Mouse (Mus musculus): ENCODE measurements at regions not wholly inside any gene's neighbourhood (a gene's known extent, or its start where the extent isn't known, plus 50 kb on each side); places are given as distances from the start of the nearest gene placed in this dataset.

DNA sequence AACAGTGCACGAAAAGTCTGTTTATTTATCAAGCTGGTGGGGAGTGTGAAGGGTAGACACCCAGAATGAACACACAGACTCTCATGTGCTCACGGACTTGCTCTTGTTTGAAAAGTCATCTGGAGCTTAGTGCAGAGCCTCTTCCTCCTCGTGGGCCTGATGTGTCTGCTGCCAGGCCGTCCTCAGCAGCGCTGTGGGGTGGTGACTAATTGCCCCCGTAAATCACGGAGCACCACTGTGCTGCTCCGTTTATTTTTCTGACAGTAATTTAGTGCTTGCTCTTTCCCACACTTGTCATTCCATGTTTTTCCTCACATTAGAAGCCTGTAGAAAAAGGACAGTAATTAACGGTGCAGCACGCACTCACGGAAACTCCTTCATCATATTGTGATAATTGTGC lies 51.2 kb upstream of the Gm17304 start:
- peaks cover 38% of the 10 kb centered on the region for H3K4me1 ChIP-seq
- 34% methylated on average over 11 of the region's 11 CpGs for whole genome bisulfite sequencing
- H3K9ac ChIP-seq = no peak overlapping the region
- H3K27ac ChIP-seq = no peak overlapping the region
- no peak overlapping the region for H3K4me3 ChIP-seq (replicated peaks)
- ATAC-seq (ENCODE audit: low FRiP score) = peak; percentile 21; the same call in 1 of the 2 replicates
- H3K27me3 ChIP-seq = peaks cover 73% of the 10 kb centered on the region
- H3K36me3 ChIP-seq (replicated peaks) = no peaks in the 10 kb centered on the region
- H3K9me3 ChIP-seq = no peaks in the 10 kb centered on the region
- no peak overlapping the region for H3K4me2 ChIP-seq

- WGBS = 80% methylated on average over 6 of the region's 6 CpGs
- Histone ChIP-seq H3K4me1 (no peaks in the 10 kb centered on the region; the same call in 1 of the 2 replicates), H3K4me3 (replicated peaks) (no peak overlapping the region), H3K9me3 (no peaks in the 10 kb centered on the region), H3K4me2 (no peak overlapping the region), H3K36me3 (replicated peaks) (no peaks in the 10 kb centered on the region), H3K27me3 (peaks cover 29% of the 10 kb centered on the region), H3K9ac (no peak overlapping the region), H3K27ac (no peak overlapping the region)
- ATAC-seq (ENCODE audit: low FRiP score) = no peak
Measured at GRCm38 (mm10) chr5:106539286-106539685, 69.6 kb upstream of the Gm17304 start.

DNA sequence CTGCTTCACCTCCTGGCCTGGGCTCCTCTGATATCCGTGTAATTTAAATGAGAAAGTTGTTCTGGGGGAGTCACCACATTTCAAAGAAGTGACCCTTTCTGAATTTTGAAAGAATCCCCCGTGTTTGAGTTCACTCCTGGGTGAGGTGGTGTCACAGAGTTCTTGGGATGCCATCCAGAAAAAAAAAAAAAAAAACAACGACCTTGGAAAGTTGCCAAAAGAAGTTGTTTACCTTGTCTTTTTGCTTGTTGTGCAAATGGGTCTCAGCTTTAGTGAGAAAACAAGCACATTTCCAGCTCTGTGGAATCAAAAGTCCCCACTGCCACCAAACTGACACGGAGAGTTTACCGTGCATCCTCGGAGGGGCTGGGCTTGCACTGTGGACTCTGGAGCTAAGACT lies 71.7 kb upstream of the Gm17304 start:
- Histone ChIP-seq H3K9me3 (no peaks in the 10 kb centered on the region), H3K4me3 (replicated peaks) (no peak overlapping the region), H3K4me2 (no peak overlapping the region), H3K27me3 (peaks cover 22% of the 10 kb centered on the region), H3K9ac (no peak overlapping the region), H3K36me3 (replicated peaks) (no peaks in the 10 kb centered on the region), H3K27ac (no peak overlapping the region), H3K4me1 (no peaks in the 10 kb centered on the region; the same call in 1 of the 2 replicates)
- WGBS = 51% methylated on average over 6 of the region's 6 CpGs
- ATAC-seq (ENCODE audit: low FRiP score) = no peak

GRCm38 (mm10) chr5:106536068-106536467 lies 72.8 kb upstream of the Gm17304 start:
- Histone ChIP-seq H3K27ac (no peak overlapping the region), H3K36me3 (replicated peaks) (no peaks in the 10 kb centered on the region), H3K27me3 (peaks cover 22% of the 10 kb centered on the region), H3K9ac (no peak overlapping the region), H3K4me1 (no peaks in the 10 kb centered on the region; the same call in 1 of the 2 replicates), H3K9me3 (no peaks in the 10 kb centered on the region), H3K4me3 (replicated peaks) (no peak overlapping the region), H3K4me2 (no peak overlapping the region)
- 91% methylated on average over 5 of the region's 5 CpGs for WGBS
- no peak for ATAC-seq (ENCODE audit: low FRiP score)

DNA sequence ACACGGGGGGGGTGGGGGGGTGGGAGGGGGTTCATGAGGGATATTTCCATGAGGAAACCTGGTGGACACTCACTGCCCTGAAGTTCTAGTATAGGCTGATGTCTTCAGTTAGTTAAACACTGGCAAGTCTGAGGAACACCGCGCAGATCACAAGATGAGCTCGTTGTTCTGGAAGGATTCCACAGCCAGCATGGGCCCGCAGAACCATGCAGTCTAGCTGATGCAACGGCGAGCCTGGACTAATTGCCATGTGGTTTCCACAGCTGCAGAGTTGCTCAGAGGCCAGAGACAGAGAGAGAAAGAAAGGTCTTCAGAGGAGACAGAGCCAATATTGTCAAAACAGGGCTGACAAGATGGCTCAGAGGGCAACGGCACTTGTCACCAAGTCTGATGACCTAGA lies 70.8 kb upstream of the Barhl2 start:
- ATAC-seq (ENCODE audit: low FRiP score) = no peak
- H3K27ac ChIP-seq = no peak overlapping the region
- no peak overlapping the region for H3K4me2 ChIP-seq
- no peaks in the 10 kb centered on the region for H3K36me3 ChIP-seq (replicated peaks)
- WGBS = 87% methylated on average over 8 of the region's 8 CpGs
- no peak overlapping the region for H3K9ac ChIP-seq
- H3K4me3 ChIP-seq (replicated peaks) = no peak overlapping the region
- H3K9me3 ChIP-seq = no peaks in the 10 kb centered on the region
- peaks cover 8% of the 10 kb centered on the region; the same call in 1 of the 2 replicates for H3K27me3 ChIP-seq
- peaks cover 6% of the 10 kb centered on the region; the same call in 1 of the 2 replicates for H3K4me1 ChIP-seq

DNA sequence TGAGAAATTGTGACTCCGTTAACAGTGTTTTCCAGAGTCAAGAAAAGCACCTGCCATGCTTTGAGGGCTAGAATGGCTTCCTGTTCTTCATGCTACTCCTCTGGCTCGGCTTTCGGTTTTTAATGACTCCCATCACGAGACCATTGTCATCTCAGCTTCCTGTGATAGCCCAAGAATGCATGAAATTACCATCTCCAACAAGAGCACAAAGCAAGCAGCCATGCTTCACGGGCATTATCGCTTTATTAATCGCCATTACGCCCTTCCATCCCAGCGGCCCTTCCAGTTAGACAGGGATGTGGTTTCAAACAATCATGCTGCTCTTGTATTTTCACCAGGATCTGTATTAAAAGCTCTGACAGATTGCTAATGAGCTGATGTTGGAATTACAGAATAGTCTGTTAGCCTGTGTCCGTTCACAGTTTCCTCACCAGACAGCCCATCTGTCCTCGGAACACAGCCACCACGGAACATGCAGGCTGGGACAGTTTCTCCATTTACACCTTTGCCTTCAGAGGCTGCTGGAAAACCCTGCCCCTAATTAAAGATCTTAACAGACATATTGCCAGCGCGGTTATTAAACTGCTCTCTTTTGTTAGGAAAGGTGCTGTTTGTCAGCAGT lies 69.5 kb upstream of the Barhl2 start:
- peaks cover 6% of the 10 kb centered on the region; the same call in 1 of the 2 replicates for H3K4me1 ChIP-seq
- no peak overlapping the region for H3K4me2 ChIP-seq
- peaks cover 8% of the 10 kb centered on the region; the same call in 1 of the 2 replicates for H3K27me3 ChIP-seq
- H3K4me3 ChIP-seq (replicated peaks) = no peak overlapping the region
- no peak overlapping the region for H3K9ac ChIP-seq
- H3K27ac ChIP-seq = 0 out of 2 replicates have a peak overlapping the region, but pooled peaks have one; percentile 31
- ATAC-seq (ENCODE audit: low FRiP score) = peak; percentile 75; the same call in 1 of the 2 replicates
- H3K9me3 ChIP-seq = no peaks in the 10 kb centered on the region
- H3K36me3 ChIP-seq (replicated peaks) = no peaks in the 10 kb centered on the region
- WGBS = 61% methylated on average over 14 of the region's 14 CpGs

GRCm38 (mm10) chr5:106512423-106513089 lies 54.6 kb upstream of the Barhl2 start:
- Histone ChIP-seq H3K9ac (no peak overlapping the region), H3K36me3 (replicated peaks) (no peaks in the 10 kb centered on the region), H3K27me3 (peaks cover 10% of the 10 kb centered on the region; the same call in 1 of the 2 replicates), H3K4me1 (no peaks in the 10 kb centered on the region), H3K4me2 (no peak overlapping the region), H3K27ac (no peak overlapping the region), H3K4me3 (replicated peaks) (no peak overlapping the region), H3K9me3 (no peaks in the 10 kb centered on the region)
- 82% methylated on average over 7 of the region's 7 CpGs for WGBS
- ATAC-seq (ENCODE audit: low FRiP score) = no peak

DNA sequence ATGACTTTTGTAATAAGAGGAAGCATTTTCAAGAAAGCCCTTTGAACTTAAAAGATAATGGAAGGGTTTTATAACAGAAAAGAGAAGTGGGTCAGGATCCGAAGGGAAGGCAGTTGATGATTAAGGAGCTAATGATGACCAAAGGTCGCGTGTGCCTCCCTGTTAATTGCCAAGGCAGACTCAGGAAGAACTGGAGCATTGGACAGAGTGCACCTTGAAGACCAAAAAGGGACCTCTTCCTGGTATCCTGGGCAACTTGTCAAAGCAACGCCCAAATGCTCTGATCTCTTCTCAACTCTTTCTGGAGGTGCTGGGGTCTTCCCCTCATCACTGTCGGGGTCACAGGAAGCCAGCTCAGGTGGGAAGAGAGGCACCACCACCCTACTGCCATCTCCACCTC lies 49.9 kb upstream of the Barhl2 start:
- no peaks in the 10 kb centered on the region for H3K36me3 ChIP-seq (replicated peaks)
- no peaks in the 10 kb centered on the region for H3K9me3 ChIP-seq
- no peak overlapping the region for H3K9ac ChIP-seq
- peaks cover 6% of the 10 kb centered on the region for H3K4me1 ChIP-seq
- H3K4me3 ChIP-seq (replicated peaks) = no peak overlapping the region
- H3K4me2 ChIP-seq = no peak overlapping the region
- WGBS = 76% methylated on average over 5 of the region's 5 CpGs
- H3K27me3 ChIP-seq = peaks cover 14% of the 10 kb centered on the region; the same call in 1 of the 2 replicates
- ATAC-seq (ENCODE audit: low FRiP score) = no peak
- no peak overlapping the region for H3K27ac ChIP-seq

Measured in forebrain, embryonic 12.5 days (tissue).